Mouse (Mus musculus) cerebellum, adult 9-11 months (tissue): ENCODE measurements around the gene Sobp.

Experiments
- DNase-seq: peaks from one replicate; pipeline ENCODE4 v3.0.0; 2022

Sobp gene

DNA sequence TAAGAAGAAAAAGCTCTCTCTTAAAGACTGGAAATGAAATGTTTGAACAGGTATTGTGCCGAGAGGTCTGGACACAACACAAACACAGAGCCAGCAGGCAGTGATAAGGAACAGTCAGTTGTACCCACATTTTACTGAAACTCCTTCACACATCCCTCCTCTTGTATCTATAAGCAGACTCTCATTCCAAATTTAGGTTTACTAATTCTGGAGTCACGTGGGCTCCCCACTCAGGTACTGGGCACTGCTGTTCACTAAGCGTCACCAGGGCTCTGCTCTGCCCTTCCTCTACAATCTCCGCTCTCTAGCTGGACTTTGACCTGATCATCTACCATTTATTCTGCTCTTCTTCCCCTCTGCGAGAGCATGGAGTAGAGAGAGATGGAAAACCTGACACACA, 15.4 kb downstream of the Sobp start:
- DNase-seq: no peak

DNA sequence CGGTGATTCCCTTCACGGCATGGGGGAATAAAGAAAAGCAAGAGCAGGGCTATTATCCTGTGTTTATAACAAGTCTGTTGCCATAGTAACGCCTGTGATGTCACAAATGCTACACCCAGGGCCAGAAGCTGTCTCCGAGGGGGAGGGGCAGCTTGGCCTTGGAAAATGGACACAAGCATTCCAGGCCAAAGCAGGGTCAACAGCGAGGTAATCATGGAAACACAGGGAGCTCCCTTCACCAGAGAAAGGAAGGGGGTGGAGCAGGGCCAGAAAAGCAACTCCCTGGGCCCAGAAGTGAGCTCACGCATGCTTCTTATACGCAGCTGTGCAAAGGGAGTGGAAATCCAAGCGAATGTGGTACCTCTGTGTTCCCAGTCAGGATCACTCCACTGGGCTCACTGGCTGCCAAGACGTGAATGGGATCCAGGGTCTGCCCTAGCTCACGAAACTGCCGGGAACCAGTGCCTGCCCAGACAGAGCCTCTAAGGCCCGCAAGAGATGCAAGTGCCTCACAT, 19.2 kb downstream of the Sobp start:
- DNase-seq: peak; percentile 31

DNA sequence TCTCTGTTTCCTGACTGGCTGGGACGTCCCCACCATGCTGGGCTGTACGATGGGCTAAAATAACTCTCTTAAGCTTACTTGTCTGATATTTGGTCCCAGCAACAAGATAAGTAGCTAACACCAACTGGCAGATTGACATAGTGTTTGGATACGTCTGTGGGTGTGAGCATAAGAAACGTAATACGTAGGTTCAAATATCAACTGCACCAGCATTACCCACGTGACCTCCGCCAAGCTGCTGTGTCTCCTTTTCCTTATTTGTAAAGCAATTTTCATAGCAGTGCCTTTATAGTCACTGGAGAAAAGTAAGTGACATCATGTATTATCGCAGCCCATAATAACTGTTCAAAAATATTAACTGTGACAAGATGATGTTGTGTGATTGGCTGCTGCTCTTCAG, 21.7 kb downstream of the Sobp start:
- no peak for DNase-seq

DNA sequence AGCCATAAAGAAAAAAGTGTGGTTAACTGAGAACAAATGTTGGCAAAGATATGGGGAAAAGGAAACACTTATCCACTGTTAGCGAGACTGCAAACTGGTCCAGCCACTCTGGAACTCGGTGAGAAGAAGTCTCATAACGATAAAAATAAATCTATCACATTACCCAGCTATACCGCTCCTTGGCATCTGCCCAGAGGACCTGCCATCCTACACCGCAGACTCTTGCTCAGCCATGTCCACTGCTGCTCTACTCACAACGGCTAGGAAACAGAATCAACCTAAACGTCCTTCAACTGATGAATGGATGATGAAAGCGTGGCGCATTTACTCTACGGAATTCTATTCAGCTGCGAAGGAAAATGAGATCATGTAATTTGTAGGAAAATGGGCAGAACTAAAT, 25.9 kb downstream of the Sobp start:
- DNase-seq: no peak

DNA sequence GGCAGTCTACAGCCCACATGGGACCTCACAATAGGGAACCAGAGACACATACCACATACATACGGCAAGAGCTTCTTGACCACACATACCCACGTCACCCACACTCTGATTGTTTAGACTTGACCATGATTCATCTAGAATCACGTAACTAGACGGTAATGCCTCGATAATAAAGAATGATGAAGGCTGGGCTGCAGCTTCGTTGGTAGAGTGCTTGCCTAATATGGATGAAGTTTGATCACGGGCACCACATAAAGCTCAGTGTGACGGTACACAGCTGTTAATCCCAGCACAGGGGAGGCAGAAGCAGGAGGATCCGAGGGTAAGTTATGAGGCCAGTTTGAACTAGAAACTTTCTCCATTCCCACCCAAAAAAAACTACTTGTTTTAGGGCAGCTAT, 31.2 kb downstream of the Sobp start:
- DNase-seq: no peak

DNA sequence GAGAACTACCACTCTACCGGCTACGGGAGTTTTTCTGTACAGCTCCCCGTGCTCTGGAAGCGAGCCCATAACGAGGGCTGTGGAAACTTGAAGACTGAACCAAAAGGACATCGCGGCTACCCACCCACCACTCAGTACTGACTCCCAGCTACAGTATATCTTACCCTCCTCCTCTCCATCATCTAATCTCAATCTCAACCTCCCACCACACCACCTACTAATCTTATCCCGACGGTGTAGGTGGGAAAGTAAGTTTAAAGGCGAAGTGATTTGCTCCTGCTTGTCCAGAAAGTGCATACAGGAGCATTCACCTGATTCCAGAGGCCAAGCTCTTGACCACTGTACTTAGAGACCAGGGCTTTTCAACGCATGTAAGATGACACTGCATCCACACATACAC, 40.3 kb downstream of the Sobp start:
- no peak for DNase-seq

DNA sequence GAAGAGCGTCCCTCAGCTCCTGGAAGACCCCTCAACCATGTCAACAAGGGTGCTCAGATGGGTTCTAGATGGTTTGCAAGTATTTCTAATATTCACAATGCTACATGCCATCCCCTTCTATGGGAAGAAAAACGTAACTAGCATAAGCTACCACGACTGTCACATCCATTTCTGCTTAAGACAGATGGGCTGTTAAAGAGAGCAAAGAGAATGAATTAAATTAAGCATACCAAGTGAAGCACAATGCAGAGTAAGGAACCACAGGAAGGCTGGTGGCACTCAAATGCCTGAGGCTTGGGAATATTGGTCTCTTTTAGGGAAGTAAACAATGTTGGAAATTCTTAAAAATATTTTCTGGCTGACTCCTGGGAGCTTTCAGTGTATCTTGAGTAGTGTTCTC, 45.6 kb downstream of the Sobp start:
- DNase-seq: no peak

DNA sequence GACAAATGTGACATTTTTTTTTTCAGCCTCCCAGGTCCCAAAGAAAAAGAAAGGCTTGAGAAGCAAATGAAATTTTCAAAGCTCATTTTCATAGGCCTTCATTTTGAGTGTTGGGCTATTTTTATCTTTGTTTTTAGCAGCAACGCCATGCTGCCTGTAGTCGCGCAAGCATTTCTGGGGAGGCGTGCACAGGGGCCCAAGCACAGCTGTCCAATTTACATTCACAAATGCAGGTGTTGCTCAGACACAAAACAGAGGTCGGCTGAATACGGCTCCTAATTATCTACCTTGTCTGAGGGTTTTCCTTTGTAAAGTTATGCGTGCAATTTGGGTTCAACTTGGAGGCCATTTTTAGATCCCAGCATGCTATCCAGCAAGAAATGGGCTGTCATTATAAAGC, 49.8 kb downstream of the Sobp start:
- no peak for DNase-seq

DNA sequence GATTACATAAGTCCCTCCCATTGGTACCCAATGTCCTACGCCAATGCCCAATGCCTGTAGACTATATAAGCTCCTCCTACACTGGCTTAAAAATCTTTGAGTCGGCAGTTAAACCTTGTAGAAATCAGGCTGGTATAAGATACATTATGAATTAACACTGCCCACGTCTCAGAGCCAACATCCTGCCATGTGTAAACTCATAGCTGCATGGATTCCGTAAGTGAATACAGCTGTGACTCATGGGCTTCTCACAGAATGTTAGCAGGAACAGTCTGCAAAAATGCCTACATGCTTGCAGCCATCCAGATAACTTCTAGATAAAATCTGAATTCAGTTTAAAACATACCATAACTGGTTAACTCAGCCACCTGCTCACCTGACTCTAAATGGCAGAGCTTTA, 50.2 kb downstream of the Sobp start:
- no peak for DNase-seq

DNA sequence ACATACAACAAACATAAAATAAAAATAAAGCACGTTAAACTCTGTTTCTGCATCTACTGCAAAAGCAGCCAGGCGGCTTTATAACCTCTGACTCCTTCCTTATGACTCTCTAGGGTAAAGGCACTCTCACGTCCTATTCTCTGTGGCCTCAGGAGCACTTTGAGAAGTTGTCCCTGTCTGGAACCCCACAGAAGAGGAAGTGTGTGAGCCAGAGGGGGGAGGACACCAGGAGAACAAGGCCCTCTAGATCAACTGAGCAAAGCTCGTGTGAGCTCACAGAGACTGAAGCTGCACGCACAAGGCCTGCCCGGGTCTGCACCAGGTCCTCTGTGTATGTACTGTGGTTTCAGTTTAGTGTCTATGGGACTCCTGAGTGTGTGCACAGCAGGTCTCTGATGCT, 50.9 kb downstream of the Sobp start:
- no peak for DNase-seq

DNA sequence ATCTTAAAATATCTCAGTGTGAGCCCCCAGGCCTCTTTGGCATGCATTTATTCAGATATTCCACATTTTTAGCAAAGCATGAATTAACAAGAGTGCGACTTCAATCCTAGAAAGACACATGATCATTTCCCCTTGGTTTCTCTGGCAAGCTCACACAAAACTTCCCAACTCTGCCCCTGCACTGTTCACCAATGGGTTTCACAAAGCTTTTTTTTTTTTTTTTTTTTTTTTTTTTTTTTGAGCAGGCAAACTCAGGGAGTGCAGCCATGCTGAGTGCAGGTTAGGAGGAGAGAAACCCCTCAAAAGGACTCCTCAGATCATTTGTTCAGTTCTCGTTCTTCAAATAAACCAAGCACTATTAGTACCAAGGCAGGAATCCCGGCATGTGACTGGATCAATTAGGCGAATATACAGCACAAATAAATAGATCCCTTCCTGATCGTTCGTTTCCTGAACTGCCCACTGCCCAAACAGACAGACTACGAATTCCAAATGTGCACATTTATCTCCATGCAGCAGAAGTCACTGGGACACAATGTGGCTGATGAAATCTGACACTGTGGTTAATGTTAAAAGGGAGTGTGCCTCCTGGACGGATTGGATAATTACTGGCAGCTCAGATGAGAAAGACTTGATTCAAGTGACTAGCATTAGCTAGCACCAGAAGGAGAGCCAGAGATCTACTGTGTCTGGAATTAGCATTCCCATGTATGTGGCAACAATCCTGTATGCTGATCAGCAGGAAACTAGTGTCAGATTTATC, 53.5 kb downstream of the Sobp start:
- DNase-seq: no peak

DNA sequence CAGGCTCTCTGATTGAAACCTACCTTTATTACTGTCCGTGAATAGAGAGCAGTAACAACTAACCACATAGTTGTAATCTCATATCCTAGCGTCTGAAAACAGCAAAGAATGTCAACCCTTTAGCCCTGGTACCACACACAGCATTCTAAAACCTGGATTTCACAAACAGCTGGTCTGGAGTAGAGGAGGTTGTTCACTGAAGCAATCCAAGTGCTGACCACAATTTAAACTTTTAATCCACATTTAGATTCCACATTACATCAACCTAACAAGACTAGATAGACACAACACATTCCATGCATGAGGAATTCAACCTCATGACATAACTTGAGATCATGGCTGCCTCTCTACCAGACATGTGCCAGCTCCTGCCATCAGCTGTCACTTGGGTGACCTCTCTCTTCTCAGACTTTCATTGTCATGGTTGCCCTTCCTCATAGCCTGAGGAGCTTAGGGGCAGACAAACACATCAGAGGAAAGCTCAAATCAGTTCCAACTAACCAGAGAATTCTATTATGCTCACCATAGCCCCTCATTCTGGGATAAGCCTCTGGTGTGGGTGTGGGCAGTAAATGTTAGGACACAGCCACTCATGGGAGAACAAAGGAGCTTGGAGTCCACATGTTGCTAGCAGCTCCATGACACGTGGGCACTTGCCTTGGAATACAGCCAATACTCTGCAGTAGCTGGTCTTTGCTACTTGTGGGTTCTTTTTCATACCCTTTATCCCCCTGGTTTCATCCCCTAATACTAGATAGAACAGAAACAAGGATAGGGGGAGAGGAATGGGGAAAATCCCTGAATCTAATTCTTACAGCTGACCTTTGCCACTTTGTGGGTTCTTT, 58.0 kb downstream of the Sobp start:
- no peak for DNase-seq

DNA sequence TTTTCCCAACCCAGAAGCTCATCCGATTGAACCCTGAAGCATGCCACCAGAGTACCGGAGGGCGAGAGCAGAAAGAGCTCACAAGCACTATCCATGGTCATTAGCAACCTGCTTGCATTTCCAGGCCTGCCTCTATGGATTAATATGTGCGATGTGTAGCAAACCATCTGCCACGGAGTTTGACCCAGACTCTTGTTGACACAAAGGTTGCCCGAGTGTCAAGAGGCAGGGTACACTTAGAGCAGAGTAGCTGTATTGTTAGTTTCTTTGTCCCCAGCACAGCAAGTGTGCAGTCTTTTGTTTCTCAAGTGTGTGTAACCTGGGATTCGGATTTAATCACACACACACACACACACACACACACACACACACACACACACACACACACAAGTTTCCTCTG, 62.0 kb downstream of the Sobp start:
- no peak for DNase-seq

DNA sequence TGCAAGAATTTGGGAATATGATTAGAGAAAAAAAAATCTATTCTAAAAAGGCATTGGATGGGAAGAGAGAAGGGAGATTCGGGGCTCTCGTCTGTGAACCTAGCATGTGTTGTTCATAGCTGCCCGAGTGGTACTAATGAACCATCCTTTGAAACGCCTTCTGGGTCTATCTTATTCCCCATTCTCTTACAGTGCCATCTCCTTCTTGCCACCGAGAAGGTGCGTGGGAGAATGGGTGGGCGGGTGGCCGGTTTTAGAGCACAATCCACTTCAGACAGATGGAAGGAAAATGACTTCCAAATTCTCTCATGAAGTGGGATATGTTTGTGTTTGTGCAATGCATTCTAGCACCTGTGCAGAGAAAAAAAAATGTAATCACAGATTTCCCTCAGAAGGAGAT, 67.7 kb downstream of the Sobp start:
- DNase-seq: no peak

DNA sequence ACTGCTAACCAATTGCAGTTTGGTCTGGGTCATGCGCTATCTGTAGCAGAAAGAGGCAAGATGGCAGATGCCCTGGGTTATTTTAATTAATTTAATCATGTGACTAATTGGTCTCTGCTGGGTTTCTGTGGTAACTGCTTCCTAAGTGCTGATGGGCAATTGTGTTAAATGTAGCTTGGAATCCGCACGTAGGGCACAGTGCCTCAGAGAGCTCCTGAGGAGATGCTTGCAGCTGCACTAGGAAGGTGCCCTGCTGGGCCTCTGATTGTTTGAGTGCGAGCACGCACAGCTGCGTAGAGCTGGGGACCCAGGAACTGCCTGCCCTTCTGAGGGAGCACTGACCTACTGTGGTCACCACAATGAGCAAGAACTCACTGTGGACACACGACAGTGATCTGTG, 68.1 kb downstream of the Sobp start:
- no peak for DNase-seq

DNA sequence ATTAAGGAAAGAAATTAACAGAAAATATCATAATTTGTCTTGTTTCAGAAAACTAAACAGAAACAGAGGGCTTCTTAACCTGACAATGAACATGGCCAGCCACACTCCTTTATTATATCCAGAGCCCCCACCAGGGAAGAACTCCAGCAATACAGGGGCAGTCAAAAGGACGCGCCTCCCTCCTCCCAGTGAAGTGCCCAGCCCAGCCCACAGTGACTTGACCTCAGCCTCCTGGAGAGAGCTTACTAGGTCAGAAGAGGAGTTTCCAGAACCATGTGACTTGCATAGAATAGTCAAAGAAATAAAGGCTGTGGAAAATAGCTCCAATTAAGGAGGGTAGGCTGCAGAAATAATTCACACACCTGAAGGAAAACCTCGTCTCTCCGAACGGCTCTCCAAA, 73.8 kb downstream of the Sobp start:
- no peak for DNase-seq

DNA sequence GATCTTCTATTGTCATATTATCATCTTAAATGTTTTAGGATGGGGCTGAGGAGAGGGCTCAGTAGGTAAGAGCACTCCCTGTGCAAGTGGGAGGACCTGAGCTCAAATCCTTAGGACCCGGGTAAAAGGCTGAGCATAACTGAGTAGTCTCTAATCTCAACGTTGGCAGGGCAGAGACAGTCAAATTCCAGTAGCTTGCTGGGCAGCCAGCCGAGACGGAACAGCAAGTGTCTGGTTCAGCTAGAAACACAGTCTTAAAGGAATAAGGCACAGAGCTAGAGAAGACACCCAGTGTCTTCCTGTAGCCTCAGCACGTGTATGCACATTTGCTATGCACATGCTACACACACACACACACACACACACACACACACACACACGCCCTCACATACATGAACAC, 75.1 kb downstream of the Sobp start:
- DNase-seq: no peak

DNA sequence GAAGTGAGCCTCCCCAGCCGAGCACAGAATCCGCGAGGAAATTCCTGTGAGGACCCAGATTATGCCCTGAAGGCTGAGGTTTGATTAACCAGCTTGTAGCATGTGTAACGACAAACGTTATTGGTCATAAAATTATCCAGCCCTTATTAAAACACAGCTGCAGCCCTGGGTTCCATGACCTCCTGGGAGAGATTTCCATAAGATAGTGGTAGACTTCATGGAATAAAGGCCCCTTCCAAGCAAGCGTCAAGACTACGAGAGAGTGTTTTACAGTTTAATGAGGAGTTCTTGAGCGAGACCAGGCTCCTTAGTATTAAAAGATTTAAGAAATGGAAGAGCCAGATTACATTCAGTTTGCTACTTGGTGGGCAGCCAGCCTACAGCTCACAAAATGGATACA, 76.6 kb downstream of the Sobp start:
- no peak for DNase-seq

DNA sequence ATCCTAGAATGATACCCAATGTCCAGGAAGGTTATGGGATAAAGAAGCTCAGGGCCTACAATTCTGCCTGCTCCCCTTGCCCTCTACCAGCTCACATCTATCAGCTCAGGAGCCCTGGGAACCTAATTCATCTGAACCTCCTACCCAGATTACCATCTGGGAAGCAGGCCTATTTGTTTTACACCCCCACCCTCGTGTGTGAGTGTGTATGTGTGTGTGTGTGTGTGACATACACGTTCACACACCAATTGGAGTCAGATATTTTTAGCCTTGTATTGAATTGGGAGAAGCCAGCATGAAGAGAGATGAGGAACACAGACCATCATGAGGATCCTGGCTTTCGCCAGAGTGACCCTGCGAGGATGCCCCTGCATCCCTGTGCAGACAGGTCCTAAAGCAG, 77.7 kb downstream of the Sobp start:
- no peak for DNase-seq

DNA sequence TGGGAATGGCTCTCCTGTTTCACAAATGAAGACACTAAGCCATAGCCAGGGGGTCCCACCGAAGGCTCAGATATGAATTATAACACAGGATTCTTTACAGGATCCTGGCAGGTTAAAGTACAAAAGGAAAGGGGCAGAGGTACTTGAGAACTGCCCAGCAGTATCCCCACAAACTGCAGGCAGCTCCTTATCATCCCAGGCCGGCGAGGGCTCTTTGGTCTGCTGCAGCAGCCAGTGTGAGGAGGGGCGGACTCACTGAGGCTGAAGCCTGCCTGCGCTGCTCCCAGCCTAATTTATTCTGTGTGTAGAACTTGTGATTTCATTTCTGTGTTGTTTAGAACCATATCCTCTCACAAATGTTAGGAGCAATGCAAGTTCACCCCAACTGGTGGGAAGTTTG, 79.8 kb downstream of the Sobp start:
- no peak for DNase-seq

DNA sequence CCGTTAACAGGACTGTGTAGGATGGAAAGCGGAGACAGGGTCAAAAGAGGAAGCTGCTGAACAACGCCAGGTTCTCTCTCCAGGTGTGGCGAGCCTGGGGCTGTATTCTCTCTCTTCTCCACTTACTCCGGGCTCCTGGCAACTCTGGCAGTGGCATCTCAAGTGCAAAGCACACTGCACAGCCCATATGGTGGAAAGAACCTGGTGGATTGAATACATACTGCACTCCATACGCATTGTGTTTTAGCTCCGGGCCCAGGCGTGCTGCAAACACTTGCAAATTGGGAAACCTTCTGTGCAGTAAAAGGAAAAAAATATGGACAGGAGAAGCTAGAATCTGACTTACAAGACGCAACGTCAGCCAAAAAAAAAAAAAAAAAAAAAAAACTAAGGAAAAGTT, 80.9 kb downstream of the Sobp start:
- no peak for DNase-seq

DNA sequence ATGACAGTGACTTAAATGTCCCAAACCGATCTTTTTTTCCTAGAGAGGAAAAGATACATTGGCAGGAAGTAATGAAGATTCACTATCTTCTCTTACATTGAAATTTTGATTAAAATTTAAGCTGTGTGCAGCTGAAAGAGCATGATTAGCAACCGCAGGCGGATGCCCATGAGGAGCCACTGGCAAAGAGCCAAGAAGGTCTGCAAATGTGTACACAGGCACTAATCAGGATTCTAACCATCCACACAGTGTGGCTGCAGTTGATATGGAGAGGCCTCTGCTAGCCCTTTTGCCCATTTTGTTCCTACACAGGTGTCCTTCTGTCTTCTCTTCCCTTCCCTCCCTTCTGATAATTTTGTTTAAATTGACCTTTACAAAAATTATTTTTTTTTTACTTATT, 84.3 kb downstream of the Sobp start:
- no peak for DNase-seq

DNA sequence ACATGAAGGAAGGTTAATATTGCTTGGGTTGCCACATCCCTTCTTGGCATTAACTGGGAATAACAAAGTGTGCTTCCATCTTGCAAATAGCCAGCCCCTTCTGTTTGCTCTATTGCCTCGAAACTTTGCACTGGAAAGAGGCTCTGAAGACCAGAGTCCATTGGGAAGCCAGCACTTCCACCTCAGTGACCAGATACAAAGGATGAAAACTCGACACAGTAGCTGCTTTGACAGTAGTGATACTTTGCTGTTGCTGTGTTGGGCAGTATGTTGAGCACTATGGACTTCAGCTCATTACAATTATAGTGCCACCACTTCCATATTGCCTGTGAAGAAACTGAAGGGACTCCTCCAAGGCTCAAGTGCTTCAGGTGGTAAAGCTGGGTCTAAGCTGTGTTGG, 86.9 kb downstream of the Sobp start:
- DNase-seq: no peak

DNA sequence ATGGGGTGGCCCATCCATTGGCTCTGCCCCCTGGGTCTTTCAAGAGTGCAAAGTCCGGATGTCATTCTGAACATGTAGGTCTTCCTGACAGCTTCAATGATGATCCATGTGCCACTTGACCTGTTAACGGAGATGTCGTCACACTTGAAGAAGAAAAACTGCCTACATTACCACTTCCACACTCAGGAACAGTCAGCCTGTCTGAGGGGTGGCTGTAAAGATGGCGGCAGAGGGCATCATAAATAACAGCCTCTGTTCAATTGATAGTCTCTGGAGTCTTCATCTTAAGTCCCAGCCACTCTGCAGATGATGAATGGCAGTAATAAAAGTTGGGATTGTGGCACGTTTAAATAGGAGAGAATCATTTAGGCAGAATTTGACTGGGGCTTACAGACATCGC, 87.4 kb downstream of the Sobp start:
- DNase-seq: no peak

DNA sequence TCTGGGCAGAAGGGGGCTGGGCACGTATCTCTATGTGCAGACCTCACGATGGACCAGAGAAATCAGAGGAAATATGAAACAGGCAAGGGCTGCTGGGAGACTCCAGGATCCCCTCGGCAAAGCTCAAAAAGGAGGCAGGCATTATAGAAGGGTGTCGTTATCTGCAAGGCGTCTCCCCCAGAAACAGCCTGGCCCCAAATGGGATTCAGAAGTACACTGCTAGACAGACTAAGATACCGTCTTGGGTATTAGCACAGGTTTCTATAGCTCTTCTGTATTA, 90.3 kb downstream of the Sobp start:
- no peak for DNase-seq
